Mouse (Mus musculus) naive thymus-derived CD4-positive, alpha-beta T cell, adult 2 months (primary cell): ENCODE results near the gene Med8.
A peak's percentile ranks its signal among the peaks of the same experiment; 100 is the strongest.

ENCODE experiments used
- DNase-seq: peaks from one replicate; pipeline ENCODE4 v3.0.0-alpha.2; 2011; ENCODE audit warnings: low read depth

The Med8 gene

DNA sequence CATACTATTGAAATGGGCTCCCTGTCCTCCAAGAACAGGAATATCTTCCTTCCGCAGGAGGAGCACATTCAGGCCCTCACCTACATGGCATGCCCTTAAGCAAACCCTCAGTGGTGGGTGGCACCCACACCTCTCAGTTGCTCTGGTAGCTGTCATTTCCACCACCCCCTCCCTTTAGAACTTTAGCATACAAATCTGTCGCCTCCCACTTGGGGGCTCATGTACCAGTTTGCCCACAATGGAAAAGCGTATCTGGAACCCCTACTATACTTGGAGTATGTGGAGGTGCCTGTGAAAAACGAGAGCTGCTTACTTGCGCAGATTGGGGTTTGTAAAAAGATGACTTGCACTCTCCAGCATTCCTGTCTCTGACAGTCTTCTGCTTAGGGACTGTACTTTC lies 7.2 kb downstream of the Med8 start:
- no peak for DNase-seq

DNA sequence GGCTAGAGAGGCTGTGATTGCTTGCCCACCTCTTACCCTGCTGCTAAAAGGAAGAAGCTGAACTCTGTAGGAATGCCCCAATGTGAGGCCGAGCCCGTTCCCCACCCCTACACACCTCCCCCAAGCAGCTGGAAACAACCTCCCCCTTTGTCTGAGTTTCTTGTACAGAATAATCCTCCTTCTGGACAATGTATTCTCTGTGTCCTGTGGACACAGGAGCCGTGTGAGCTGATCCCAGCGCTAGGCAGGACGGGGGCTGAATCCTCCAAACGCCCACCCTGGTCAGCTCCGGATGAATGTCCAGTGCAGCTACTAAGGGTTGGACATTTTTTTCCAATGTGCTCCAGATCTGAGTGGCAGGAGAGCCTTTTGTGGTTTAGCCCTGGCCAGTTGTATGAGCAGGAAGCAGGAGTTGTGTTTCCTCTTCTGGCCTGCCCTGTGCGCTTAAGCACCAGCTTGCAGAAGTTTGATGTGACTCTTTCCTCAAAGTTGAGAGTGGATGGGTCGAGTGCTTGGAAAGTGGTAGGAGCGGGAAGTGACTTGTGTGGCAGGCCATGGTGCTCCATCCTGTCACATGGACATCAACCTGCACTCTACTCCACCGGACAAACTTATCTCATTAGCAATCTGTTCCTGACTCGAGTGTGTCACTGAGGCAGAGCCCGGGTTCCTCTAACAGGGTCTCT lies 8.1 kb downstream of the Med8 start:
- DNase-seq, result no peak

DNA sequence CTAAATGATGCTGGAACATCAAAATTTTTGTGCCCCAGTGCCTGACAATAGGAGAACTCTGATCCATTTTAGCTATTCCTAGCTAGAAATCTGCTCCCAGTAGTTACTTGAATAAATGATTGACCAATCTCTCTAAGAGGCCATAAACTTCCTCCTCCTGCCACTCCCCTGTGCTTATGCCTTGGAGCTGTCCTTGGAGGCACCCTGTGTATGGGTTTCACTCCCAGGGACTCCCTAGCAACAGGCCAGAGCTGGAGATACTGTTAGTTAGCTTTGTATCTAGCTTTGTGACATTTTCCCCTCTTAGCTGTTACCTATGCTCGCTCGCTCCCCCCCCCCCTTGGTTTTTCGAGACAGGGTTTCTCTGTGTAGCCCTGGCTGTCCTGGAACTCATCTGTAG lies 12.2 kb downstream of the Med8 start:
- DNase-seq, result no peak

DNA sequence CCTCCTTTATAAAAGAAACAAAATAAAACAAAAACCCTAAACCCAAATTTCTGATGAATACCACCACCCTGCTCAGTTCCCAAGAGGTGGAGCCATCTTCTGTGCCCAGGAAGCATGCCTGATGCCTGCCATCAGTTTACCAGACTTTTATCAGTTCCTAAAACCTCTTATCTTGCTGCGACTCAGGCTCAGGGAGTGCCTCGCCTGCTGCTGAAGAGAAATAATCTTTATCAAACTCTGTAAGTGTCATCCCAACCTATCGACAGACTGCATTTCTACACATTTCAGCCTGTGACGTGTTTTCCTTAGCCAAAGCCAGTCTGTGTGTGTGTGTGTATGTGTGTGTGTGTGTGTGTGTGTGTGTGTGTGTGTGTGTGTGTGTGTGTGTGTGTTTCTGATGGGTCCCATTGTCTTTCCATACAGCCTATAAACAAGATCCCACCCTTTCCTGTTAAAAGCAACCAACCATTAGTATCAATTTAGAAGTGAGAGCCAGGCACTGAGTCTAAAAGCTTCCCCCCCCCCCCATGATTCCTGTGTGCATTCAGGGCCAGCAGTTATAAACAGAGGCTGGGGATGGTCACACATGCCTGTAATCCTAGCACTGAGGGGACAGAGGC lies 15.5 kb downstream of the Med8 start:
- no peak for DNase-seq

DNA sequence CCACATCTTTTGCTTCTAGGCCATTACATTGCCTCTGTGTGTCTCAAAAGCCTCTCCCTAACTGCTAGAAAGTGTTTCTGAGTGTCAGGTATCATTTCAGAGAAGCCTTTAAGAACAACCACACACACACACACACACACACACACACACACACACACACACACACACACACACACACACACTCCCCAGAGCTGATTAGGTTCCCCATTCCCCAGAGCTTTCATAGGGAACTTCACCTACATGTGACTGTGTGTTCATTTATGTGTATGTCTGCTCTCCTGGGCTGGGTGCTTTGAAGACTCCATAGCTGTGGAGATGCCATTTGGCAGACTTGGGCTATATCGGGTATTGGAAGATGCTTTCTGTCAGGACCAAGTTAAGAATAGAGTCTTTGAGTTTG lies 16.2 kb downstream of the Med8 start:
- no peak for DNase-seq

DNA sequence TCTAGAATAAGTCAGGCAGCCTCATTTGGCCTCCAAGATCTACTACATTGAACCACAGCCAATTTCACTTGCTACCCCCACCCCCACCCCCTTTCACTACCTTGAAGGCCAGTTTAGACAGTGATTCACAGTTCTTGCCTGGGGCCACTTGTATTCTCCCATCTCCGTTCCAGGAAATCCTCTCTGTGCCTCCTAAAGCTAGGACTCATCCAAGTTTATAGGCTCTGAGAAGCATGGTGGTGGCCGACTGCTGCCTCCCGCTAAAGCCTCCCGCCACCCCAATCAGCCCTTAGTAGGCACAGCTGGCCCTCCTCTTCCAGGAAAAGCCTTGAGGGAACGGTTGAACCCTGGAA lies 18.3 kb downstream of the Med8 start:
- no peak for DNase-seq

DNA sequence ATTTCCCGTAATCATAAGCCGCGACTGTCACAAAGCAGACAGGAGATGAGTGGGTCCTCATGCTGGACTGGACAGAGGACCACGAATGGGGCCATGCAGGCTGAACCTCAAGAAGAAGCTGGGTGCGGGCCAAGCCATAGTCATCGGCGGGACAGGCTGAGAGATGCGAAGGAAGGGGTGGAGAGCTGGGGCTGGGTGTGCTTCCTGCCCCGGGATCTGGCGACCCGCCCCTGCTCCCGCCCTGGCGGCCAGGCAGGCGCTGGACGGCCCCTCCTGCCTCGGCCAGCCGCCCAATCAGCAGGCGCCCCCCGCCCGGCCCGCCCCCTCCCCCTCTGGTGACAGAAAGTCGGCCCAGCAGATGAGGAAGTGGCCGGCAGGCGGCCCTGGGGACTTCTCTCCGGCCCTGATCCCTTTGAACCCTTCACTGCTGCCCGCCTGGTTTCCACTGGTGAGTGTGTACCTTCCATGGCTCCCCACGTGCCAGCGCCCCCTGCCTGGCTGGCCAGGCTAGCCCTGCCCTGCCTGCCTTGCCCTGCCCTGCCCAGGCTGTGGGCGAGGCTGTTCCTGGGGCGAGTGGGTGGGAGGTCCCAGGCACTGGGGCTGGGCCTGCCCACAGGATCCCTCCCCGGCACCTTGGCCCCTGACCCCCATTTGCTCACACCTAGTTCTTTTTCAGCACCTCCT lies 18.8 kb downstream of the Med8 start, which contains the start of gene Elovl1:
Gene Elovl1, plus strand, starts transcription at position 326 of the 684 bp plus-strand sequence.
- peak; percentile 78 for DNase-seq

DNA sequence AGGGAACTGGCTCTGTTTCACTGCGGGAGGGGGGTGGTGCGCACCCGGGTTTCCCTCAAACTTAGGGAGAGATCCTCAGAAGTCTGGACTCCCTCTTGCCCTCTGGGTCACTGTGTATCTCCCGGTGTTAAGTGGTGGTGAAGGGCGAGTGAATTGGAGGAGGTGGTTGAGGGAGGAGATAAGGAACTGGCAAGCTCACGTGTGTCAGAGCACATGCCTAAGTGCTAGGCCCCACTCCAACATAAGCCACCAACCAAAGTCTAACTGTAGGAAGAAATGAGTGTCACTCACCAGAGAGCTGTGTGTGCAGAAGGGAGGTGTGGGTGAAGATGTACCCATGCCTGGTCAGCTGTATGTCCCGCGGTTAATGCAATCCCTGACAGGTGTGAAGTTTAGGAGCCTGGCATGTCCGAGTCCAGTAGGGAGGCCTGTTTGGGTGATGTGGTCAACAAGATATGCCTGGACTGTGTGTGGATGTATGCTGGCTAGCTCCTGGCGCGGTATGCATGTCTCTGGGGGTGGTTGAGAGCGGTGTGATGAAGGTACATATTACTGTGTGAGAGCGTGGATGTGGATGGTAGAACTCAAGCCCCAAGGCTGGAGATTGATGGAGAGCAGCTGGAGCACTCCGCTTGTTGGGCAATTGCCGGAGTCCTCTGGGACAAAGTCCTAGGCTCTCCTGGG lies 19.5 kb downstream of the Med8 start:
- no peak for DNase-seq

DNA sequence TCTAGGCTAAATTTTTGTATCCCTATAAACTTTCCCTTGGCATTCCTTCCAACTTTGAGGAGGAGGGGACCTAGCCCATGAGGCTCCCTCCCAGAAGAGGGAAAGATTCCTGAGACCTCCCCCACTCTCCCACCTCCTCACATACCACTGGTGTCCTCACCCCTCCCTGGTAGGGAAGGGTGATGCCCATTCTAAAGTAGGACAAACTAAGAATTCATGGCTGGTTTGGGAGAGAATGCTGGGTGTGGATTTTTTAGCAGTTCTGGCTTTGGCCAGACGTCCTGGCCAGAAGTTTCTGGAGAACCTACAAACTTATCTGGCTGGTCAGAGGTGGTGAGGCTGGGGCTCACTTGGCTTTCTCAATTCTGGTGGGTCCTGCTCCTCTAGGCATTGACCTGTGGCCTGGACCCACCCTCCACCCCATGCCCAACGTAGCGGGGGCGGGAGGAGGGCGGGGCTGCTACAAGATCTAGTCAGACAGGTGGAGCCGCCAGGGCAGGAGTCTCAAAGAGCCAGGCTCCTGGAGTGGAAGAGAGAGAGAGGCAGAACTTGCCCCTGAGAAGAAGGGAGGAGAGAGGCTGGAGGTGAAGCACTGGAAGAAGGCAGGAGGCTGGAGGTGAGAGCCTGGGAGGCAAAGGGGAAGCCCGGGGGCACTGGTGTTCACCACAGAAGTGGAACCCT lies 20.2 kb downstream of the Med8 start:
- no peak for DNase-seq

DNA sequence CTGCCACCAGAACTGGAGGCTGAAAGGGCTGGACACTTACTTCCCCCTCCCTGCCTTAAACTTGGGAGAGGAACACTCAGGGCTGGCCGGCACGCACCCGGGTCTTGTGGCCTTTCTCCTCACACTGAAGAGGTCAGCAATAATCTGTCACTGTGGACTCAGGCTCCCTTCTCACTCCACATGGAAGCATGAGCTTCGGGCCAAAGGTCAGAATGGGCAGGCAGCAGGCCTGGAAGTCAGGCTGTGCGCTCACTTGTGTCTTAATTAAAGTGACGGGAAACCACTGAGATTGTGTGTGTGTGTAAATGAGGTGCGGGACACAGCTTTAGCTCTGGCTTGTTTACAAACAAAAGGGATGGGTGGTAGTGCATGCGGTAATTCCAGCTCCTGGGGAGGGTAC lies 23.2 kb downstream of the Med8 start:
- no peak for DNase-seq

DNA sequence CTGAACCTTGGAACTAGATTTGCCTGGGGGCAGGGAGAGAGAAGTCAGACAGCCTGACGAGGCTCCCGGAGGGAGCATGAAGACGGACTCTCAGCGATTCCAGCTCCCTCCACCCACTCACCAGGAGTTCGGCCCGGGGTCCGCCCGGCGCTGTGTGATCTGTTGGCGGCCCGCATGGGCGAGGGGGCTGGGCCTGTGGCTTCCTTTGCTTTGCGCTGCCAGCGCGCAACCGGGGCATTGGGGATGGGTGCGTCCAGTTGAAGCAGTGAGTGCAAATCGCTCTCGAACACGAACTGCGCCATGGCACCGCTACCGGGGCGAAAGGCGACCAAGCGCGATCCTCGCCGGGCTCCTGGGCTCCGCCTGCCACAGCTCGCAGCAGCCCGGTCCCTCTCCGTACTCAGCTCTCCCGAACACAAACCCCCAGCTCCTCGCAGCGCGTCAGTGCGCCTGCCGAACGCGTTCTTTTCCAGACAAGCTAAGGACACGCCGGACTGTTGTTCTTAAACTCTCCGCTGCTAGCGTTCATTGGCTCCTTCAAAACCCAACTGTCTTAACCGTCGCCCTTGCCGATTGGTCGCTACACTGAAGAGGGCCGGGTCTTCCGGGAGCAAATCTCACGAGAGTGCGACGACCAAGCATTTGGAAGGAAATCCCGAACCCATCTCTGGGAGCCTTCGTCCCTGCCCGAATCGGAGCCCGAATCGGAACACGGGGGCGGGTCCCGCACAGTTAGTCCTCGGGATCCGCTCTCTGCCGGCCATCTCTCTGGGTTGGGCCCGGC lies 27.9 kb downstream of the Med8 start, which contains the start of gene Cdc20:
Gene Cdc20, minus strand, starts transcription at position 533 of the 784 bp plus-strand sequence.
- DNase-seq, result peak; percentile 94

DNA sequence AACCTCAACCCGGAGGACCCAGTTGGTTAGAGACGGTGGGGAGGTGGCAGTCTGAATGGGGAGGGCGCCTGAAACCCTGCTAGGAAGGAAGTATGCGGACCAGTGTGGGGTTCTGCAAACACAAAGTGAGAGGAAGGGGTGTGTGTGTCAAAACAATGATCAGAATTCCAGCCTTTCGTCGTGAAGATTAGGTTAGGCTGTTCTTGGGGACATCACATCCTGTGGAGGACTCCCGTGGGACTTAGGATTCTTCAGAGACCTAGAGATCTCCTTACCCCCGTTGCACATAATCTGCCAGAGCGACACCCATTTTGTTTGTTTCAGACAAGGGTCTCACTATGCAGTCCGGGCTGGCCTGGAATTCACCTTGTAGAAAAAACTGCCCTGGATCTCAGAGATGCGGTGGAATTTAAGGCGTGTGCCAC lies 28.7 kb downstream of the Med8 start:
- DNase-seq, result peak; percentile 57

DNA sequence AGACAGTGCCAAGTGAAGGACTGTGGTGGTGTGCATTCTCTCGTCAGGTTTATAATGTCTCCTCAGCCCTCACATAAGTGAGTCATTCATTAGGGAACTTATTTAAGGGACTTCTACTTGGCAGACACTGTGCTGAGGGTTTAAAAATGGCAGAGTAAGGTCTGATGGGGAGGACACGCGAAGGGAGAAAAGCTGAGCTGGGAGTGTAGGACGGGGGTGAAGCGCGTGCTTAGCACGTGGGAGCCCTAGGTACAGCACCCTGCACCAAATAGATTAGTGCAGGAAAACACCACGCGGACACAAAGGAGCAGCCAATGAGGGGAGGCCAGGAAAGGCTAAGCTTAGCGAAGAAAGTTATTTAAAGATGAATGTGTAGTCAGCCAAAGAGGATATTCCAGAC lies 36.0 kb downstream of the Med8 start:
- DNase-seq, result no peak

DNA sequence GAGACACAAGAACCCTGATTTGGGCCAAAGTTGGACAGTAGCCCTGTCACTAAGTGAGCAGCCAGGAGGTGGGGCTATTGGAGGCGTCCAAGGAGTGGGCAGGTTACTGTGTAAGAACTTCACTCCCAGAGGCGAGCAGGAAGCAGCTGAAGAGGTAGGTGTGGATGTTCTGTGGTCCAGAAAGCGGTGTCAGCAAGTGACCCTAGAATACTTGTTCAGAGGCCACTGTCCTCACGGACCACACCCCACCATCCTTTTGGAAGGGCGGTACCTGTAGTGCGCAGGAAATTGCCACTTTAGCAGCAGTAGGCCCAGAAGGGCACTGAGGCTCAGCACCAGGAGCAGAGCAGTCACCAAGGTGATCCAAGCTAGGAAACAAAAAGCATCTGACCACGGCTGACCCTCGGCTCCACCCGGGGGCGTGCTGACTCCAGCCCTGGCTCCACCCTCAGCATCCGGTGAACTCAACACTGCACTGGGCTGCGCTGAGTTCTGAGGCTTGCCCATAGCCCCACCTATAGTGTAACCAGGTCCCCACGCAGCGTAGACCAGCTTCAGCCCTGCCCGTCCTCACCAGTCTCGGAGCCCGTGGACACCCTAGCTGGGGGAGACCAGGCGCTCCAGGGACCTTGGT lies 36.8 kb downstream of the Med8 start:
- no peak for DNase-seq

DNA sequence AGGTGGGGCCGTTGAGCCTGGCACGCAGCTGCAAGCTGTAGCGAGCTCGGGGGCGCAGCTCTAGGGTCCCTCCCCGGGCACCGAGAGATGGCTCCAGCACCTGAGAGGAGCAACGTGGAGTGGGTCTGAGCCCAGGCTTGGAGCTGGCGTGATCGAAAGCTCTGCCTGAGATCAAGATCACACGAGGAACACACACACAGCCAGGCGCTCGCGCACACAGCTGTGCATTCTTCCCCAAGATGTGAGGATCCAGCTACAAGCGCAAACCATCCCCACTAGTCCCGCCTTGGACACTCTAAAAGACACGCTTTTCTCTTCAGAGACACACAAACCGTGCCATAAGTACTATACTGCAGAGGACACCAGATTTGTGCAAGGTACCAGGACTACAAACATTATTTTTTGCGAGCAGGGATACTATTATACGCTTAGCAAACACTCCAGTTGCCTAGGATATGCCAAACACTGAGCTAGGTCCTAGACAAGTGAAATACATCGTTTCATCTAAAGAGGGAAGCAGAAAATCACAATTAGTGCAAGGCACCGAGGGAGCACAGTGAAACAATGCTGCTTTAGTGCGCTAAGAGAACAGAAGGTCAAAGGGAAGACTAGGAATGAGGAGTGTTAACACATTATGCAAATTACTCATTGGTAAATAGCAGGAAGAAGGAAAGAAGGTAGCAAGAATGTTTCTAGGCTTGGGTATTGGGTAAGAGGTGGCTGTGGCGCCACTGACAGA lies 37.4 kb downstream of the Med8 start:
- no peak for DNase-seq

DNA sequence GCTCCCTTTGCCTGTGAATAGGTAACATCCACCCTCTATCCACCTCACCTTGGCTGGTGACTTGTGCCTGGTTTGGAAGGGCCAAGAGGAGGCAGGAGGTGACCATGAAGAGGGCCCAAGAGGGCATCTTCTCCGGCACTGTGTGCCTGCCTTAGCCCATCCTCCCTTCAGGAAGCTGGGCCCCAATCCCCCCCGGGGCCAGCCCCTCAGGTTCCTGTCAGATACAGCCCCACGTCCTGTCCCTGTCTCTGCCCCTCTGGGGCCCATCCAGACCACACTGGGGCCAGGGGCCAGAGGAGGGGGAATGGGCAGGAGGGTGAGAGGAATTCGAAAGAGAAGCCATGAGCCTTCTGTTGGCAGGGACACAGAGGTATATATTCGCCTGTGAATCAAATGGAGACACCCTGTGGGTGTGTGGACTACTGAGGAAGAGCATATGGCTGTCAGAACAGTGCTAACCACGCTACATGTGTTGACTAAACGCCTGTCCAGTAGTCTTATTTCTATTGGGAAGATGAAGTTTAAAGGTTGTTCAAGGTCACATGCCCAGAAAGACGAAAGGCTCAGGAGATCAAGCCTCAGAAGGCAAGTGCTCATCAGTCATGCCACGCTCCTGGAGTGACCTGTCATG lies 48.3 kb downstream of the Med8 start, which contains the start of gene Mpl:
Gene Mpl, minus strand, starts transcription at position 169 of the 631 bp plus-strand sequence.
- DNase-seq, result no peak

DNA sequence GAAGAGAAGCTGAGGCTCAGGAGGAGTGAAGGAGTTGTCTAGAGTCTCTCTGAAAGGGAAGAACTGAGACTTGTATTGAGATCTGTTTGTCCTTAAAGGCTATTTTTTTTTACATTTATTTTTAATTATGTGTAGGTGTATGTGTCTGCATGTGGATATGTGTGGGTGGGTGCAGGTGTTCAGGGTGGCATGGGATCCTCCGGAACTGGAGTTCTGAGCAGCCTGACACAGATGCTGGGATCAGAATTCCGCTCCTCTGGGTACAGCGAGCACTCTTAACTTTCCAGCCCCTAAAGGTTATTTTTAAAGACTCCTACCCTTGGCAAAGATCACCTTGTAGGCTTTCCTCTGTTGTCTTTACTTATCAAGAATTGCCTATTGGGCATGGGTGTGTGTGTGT lies 55.8 kb downstream of the Med8 start:
- no peak for DNase-seq
